Mouse (Mus musculus): ENCODE data around the gene Naa80.
"Not testable (repeated sequence)": the region's sequence is repeated elsewhere in the genome, so short reads cannot be mapped to it uniquely, and the experiment has no call there.

The Naa80 gene

DNA sequence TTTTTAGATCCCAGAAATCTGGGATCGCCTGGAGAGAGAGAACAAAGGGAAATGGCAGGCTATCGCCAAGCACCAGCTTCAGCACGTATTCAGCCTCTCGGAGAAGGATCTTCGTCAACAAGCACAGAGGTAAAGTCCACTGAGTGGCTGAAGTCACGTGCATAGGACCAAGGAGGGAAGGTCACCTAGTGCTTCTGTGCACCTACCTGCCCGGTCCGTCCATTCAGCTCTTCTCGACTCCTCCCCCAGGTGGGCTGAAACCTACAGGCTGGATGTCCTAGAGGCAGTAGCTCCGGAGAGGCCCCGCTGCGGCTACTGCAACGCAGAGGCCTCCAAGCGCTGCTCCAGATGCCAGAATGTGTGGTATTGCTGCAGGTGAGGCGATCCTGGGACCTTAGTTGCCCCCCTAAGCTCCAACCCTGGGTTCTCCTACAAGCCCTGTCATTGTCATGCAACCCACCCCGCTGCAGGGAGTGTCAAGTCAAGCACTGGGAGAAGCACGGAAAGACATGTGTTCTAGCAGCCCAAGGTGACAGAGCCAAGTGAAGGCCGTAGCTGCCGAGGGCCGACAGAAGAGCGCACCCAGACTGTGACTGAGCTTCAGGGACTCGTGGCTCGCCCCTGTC, 28.1 kb upstream of the Naa80 start:
- DNase-seq (ENCODE audit: low spot score in 2 of 2) = no peak

DNA sequence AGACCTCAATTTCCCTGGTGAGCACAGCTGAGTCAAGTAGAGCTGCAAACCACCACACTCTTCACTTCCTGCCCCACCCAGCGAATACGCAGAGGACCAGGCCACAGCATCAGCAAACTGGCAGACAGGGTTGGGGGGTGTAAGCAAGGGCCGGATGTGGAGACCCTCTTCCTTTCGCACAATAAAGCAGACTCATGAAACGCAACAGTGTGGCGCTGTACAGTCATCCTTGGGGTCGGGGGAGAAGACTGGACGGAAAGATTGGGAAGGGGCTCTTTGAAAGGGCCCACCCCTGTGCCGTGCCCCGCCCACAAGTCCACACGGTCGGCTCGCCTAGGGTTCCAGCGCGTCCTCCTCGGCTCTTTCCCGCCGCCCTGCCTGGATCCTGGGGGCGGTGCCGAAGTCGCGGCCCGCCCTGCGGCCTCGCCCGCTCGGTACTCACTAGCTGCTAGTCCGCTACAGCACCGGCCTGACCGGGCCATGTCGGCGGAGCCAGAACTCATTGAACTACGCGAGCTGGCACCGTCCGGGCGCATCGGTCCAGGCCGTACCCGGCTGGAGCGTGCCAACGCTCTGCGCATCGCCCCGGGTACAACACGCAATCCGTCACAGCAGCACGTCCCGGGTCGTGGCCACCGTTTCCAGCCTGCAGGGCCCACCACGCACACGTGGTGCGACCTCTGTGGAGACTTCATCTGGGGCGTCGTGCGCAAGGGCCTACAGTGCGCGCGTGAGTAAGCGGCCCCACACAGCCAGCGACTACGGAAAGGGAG, 27.4 kb upstream of the Naa80 start, which contains the start of gene Rassf1:
Gene Rassf1, plus strand, starts transcription at position 439 of the 773 bp plus-strand sequence.
- DNase-seq (ENCODE audit: low spot score in 2 of 2) = no peak

DNA sequence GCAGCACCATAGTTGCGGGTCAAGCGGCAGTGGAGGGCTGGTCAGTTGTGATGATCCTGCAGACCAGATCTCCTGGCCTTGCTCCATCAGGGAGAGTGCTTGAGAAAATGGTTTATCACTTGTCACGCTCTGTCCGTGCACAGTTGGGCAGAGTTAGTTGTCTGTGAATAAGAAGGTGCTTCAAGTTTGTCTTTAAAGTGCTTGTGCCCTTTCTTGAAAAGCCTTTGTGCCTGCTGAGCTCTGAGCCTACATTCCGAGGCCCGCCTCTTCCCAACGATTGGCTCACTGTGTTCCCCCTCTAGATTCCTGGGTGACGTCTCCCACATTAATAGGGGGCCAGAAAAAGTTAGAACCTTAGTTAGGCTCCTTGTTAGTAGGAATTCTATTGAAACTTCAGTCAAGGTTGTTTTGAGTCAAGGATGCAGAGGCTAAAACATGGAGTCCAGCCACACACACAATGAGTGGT, 26.8 kb upstream of the Naa80 start:
- DNase-seq (ENCODE audit: low spot score in 2 of 2) = no peak

DNA sequence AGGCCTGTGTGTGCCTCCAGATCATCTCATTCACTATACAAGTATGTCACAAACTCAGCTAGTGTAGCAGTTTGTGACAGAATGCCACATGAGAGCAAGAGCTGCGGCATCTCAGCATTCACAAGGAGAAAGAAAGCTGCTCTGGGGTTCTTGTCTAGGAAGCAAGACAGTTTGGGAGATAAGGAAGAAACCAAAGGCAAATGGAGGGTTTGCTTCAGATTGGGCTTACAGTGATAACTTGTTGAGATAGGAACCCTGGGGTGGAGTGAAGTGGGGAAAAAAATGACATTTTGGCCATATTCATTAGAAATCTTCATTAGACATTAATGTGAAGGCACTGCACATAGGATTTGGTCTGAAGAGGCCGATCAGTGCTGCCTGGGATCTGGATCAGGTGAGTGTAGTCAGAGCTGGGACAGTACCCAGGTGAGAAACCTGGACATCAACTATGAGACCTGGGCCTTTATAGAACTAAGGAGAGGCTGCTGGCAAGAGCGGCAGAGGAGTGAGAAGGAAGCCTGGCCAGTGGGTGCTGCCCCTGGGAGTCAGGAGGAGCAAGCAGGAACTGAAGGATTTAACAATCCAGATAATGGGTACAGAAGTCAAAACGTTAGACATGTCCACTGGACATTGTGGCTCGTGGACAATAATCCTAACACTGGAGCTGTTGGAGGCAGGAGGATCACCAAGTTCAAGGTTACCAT, 25.8 kb upstream of the Naa80 start:
- DNase-seq (ENCODE audit: low spot score in 2 of 2) = no peak

DNA sequence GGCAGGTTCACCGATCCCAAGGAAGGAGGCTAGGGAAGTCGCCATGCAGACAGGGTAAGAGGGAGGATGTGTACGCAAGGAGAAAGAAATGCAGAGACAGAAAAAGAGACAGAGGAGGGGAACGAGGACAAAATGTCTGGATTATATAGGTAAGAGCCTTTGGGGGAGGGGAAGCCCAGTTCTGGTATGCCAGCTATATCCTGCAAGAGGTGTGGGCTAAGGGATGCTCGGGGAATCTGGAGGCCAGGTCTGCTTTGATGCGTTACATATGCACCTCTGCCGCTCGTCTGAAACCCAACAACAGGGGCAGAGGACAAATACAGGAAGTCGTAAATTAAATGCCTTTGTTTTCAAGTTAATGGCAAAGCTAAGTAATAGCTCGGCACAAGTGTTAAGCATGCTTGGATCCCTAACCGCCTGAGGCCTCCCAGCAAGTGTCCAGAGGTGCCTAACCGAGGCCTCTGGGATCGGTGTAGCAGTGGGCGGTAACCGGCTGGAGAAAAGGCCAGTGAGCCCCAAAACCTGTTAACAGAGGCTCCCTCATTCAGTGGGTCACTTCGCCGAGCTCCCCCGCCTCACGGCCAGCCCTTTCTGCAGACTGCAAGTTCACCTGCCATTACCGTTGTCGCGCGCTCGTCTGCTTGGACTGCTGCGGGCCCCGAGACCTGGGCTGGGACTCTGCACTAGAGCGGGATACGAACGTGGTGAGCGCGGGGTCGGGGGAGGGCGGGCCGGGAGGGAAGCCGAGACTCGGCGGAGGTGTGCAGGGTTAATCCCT, 25.0 kb upstream of the Naa80 start:
- no peak for DNase-seq (ENCODE audit: low spot score in 2 of 2)

DNA sequence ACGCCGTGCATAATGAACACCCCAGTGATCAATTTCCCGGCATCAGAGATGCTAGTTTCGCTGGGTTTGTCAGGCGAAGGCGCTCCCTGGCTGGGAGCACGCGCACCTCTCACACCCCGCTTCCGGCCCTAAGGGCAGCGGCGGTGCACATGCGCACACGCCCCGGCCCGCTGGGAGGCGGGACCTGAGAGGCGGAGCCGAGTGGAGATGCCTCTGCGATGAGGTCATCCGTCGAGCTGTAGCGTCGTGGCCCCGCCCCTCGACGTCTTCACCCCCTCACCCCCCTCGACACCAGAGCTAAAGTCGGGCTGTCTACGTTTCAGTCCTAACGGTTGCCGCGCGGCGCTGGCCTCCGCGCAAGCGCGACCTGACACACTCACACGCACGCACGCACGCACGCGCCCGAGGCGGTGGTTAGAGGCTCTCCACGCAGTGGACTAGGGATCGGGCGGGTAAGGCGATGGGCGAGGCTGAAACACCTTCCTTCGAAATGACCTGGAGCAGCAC, 24.3 kb upstream of the Naa80 start:
- DNase-seq (ENCODE audit: low spot score in 2 of 2) = peak; percentile 97

GRCm38 (mm10) chr9:107555031-107555457, 23.6 kb upstream of the Naa80 start:
- DNase-seq (ENCODE audit: low spot score in 2 of 2) = no peak

DNA sequence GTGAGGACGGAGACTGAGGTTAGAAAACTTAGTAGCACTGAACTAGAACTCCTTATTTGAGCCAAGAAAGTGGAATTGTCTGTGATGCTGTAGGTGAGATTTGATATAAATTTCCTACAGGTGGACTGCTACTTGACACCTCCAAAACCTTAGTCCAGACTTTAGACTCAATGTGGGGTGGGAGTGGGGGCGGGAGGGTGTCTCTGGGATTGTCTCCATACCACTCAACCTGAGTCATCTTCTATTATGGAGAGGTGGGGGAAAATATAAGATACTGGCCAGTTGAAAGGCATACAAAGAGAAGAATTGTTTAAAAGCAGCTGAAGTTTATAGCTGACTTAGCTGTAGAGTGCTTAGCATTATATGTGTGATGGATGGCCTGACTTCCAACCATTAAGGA, 23.0 kb upstream of the Naa80 start:
- no peak for DNase-seq (ENCODE audit: low spot score in 2 of 2)

GRCm38 (mm10) chr9:107556346-107556745, 22.3 kb upstream of the Naa80 start:
- no peak for DNase-seq (ENCODE audit: low spot score in 2 of 2)

GRCm38 (mm10) chr9:107563029-107563581, 15.6 kb upstream of the Naa80 start, which contains the start of gene Tusc2:
Gene Tusc2, plus strand, starts transcription at chr9:107563255.
- peak; percentile 97 to 99 for DNase-seq (ENCODE audit: low spot score in 2 of 2)

DNA sequence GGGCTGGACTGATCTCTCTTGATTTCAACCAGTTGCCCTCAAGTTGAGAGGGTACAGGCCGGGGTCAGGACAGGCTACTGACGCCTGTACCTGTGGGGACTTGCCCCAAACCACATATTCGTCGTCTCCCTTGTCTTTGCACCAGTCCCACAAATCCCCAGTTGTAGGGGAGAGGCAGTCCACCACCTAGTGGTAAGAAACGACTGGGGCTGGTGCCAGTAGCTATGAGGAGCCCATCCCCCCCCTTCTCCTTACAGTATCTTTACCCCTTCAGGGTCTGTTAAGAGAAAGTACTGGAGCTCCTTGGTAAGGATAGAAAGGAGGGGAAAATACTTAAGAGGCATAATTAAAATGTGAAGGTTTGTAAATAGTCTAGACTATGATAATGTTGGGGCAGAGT, 13.1 kb upstream of the Naa80 start:
- not testable (repeated sequence) for DNase-seq (ENCODE audit: low spot score in 2 of 2)

GRCm38 (mm10) chr9:107566041-107566709, 12.5 kb upstream of the Naa80 start:
- peak; percentile 79 to 85 for DNase-seq (ENCODE audit: low spot score in 2 of 2)

DNA sequence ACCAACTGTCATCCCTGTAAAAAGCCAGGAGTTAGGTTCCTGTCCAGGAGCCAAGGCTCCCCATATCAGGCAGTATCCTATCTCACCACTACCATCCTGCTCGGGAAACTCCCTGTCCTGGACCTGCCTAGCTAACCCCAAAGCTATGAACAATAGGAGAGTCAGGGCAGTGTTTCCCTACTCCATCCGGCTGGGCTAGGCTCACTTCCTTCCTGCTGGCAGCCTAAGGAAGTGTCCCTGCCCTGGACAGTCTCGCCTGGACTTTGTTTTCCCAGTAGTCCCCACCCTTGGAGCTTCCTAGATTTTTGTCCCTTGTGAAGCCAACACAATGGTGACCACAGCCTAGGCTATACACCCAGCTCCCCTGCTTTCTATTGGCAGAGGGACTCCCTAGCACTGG, 11.8 kb upstream of the Naa80 start:
- no peak for DNase-seq (ENCODE audit: low spot score in 2 of 2)

- DNase-seq (ENCODE audit: low spot score in 2 of 2) = no peak
Observed at GRCm38 (mm10) chr9:107567702-107568319, 10.9 kb upstream of the Naa80 start, which contains the start of gene Hyal2. Gene Hyal2, plus strand, starts transcription at chr9:107567945.

DNA sequence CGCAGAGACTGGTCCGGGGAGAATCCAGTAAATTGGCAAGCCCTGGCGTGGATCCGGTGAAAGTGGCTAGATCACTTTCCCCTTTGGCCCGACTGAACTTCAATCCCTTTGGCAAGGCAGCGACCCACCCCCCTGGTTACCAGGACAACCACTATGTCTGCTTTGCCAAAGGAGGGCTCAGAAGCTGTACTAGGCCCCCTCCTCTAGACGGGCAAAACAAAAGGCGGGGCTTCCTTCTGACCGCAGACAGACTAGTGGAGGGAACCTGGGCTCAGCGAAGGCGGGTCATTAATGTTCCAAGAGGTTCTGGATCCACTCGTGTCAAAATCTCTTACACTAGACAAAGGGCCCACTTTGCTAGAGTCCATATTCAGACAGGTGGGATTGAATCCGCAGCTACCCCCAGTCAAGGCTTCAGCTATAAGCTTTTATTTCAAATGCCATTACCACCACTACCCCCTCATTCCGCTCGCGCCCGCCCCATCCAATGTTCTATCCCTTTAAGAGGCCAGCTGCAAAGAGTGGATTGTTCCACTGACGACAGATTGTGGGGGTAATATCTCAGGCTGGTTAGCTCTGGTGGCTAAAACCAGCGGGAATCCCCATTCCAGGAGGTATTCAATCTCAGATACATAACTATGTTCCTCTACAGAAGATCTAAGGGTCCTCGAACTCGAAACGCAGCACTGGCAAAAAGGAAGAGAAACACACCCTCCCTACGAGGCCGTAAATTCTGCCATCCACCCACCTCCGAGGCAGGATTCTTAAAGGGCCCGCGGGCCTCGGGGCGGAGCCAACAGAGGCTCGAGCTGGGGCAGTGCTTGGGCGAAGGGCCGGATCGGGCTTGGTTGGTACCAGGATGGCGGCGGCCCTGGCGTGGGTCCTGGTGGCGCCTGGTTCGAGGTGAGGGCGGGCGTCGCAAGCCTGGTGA, 10.1 kb upstream of the Naa80 start:
- peak; percentile 90 to 91 for DNase-seq (ENCODE audit: low spot score in 2 of 2)

DNA sequence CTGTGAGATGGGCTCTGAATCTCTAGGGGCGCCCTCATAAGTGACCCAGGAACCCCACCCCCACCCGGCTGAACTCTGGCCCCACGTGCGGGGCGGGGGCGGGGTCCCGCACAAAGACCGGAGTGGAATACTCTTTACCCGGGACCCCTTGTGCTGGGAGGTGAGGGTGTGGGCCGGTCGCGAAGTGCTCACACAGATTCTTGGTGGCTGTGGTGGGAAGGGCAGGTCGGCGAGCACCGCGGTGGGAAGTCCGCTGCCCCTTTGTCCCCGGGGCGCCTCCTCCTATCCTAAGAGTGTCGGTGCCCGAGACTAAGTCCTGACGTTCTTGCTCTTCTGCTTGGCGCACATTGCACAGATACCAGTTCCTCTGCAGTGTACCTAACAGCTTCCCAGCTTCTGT, 9.4 kb upstream of the Naa80 start:
- no peak for DNase-seq (ENCODE audit: low spot score in 2 of 2)

- no peak for DNase-seq (ENCODE audit: low spot score in 2 of 2)
Observed at GRCm38 (mm10) chr9:107570016-107570415, 8.7 kb upstream of the Naa80 start.

DNA sequence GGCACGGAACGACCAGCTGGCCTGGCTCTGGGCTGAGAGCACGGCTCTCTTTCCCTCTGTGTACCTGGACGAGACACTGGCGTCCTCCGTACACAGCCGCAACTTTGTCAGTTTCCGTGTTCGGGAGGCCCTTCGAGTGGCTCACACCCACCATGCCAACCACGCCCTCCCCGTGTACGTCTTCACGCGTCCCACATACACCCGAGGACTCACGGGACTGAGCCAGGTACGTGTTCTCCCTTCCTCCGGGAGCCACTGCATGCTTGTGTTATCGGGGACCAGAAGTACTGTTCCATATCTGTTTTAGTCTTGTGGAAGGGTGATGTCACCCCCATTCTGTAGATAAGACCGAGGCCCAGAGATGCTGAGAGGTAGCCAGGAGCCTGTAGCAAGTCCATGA, 7.8 kb upstream of the Naa80 start:
- no peak for DNase-seq (ENCODE audit: low spot score in 2 of 2)
